Mouse (Mus musculus) 3134 (cell line): ENCODE results near the gene Bmp8b.

Experiments
- DNase-seq: peaks from one replicate; pipeline ENCODE4 v3.0.0-alpha.2; 2011; ENCODE audit warnings: low spot score; ENCODE audit not compliant: insufficient read length; ENCODE audit errors: extremely low read depth

Bmp8b gene

DNA sequence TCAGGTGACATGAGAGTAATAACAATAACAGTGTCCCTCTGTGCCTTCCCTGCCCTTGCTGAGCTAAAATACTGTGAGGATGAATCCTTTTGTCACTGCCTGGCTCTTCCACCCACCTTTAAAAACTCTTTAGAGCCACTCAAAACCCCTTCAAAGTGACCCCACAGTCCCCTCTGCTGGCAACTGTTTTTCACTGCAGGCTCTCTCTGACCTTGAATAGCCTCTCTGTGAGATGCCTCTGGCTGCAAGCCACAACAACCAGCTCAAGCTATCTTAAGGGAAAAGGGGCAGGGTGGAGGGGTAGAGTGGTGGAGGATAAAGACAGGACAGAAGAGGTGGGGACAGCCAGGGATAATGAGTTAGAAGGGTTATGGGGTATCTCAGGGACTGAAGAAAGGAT lies 66.8 kb downstream of the Bmp8b start:
- DNase-seq = no peak
